Mouse (Mus musculus) neural tube, embryonic 15.5 days (tissue): ENCODE results near the gene Crybg1. TPM values are rescaled to one million over a fixed set of nuclear protein-coding genes. Genes with fewer than 3 reads are reported as not detected.
"Not testable (repeated sequence)": the region's sequence is repeated elsewhere in the genome, so short reads cannot be mapped to it uniquely, and the experiment has no call there.

ENCODE experiments used
- ATAC-seq: fragments of 200-750 bp; cut with Nextera tagmentation; 2 replicates; pipeline ENCODE4 v1.8.0; 2017; ENCODE audit warnings: mild to moderate bottlenecking, moderate TSS enrichment, moderate library complexity; ENCODE audit not compliant: low FRiP score
- H3K27ac ChIP-seq: fragments of 300-500 bp; sonication (generic); replicated peaks from 2 replicates; pipeline ENCODE4 v1.5.1; 2015; ENCODE audit warnings: mild to moderate bottlenecking, inconsistent platforms
- H3K27me3 ChIP-seq: fragments of 300-500 bp; sonication (generic); replicated peaks from 2 replicates; pipeline ENCODE4 v1.6.1; 2015; ENCODE audit warnings: inconsistent platforms
- H3K36me3 ChIP-seq: fragments of 300-500 bp; sonication (generic); 2 replicates; pipeline ENCODE4 v1.6.1; 2015; ENCODE audit warnings: inconsistent platforms
- H3K4me1 ChIP-seq: fragments of 300-500 bp; sonication (generic); 2 replicates; pipeline ENCODE4 v1.6.1; 2015; ENCODE audit warnings: inconsistent platforms
- H3K4me2 ChIP-seq: fragments of 300-500 bp; sonication (generic); 2 replicates; pipeline ENCODE4 v1.6.1; 2015; ENCODE audit warnings: inconsistent platforms, mild to moderate bottlenecking, moderate library complexity
- H3K4me3 ChIP-seq: fragments of 300-500 bp; sonication (generic); replicated peaks from 2 replicates; pipeline ENCODE4 v1.5.1; 2015; ENCODE audit warnings: mild to moderate bottlenecking, inconsistent platforms
- H3K9ac ChIP-seq: fragments of 300-500 bp; sonication (generic); replicated peaks from 2 replicates; pipeline ENCODE4 v1.6.1; 2015; ENCODE audit warnings: mild to moderate bottlenecking, inconsistent platforms
- H3K9me3 ChIP-seq: fragments of 300-500 bp; sonication (generic); replicated peaks from 2 replicates; pipeline ENCODE4 v1.6.1; 2016; ENCODE audit warnings: inconsistent platforms
- WGBS: fragments of 180-500 bp; shearing (Covaris S2); methylation state at CpG from one replicate; pipeline ENCODE4 v1.1.7; 2015; ENCODE audit warnings: mixed read lengths; 5-methylcytosine and 5-hydroxymethylcytosine counted together
- polyA plus RNA-seq: library from polyadenylated mRNA; unstranded; fragments of >200 nt; fragmentation: Nextera tagmentation; extraction: Ambion mirVana; gene quantifications from 2 replicates; pipeline ENCODE4 v1.2.1, GENCODE M21; 2015

Gene Crybg1
- polyA plus RNA-seq, 1 experiment from 2014 or later: 0.12 TPM

- Histone ChIP-seq H3K4me3 (no peak overlapping the region), H3K9ac (no peak overlapping the region), H3K36me3 (peaks cover 14% of the 10 kb centered on the region; the same call in 1 of the 2 replicates), H3K9me3 (no peaks in the 10 kb centered on the region), H3K27ac (no peak overlapping the region), H3K4me2 (no peak overlapping the region), H3K4me1 (no peaks in the 10 kb centered on the region), H3K27me3 (no peaks in the 10 kb centered on the region)
- WGBS: 84% methylated on average over 8 of the region's 8 CpGs
- ATAC-seq: no peak
These were observed 220.9 kb downstream of the Crybg1 start for GRCm38 (mm10) chr10:43927736-43928135.

DNA sequence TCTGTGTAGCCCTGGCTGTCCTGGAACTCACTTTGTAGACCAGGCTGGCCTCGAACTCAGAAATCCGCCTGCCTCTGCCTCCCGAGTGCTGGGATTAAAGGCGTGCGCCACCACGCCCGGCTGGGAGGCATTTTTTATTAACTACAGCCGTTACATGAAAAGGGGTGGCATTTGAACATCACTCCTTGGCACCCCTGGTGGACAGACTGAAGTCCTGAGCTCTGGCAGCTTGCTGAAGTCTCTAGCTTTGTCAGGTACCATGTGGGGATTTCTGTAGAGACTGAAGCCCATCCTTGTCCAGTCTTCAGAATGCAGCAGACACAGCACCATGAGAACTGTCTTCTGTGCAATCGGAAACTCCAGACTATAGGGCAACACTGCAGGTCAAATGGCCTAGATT is 222.9 kb downstream of the Crybg1 start:
- H3K4me1 ChIP-seq, H3K9ac ChIP-seq, H3K27me3 ChIP-seq, H3K4me3 ChIP-seq, H3K4me2 ChIP-seq, ATAC-seq, H3K27ac ChIP-seq, H3K36me3 ChIP-seq, H3K9me3 ChIP-seq: not testable (repeated sequence)
- 89% methylated on average over 9 of the region's 9 CpGs for WGBS

DNA sequence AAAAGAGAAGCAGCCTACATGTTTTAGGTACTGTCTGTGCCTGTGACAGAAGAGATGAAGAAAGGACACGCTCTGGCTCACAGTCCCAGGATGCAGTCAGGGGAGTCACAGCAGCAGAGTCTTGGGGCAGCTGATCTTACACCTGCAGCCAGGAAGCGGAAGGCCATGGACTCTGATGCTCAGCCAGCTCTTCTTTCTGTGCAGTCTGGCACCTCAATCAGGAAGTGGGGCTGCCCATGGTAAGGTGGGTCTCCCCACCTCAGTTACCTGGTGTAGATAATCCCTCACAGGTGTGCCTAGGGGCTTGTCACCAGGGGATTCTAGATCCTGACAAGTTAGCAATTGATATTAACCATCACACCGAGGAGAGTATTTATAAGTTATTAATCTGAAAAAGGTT is 225.6 kb downstream of the Crybg1 start:
- no peak overlapping the region for H3K27ac ChIP-seq
- no peaks in the 10 kb centered on the region for H3K9me3 ChIP-seq
- no peak overlapping the region for H3K4me2 ChIP-seq
- no peak for ATAC-seq
- 97% methylated on average over 3 of the region's 3 CpGs for WGBS
- H3K36me3 ChIP-seq: peaks cover 2% of the 10 kb centered on the region; the same call in 1 of the 2 replicates
- no peak overlapping the region for H3K9ac ChIP-seq
- H3K4me1 ChIP-seq: no peaks in the 10 kb centered on the region
- H3K4me3 ChIP-seq: no peak overlapping the region
- H3K27me3 ChIP-seq: no peaks in the 10 kb centered on the region

- ATAC-seq: peak; percentile 63; the same call in 1 of the 2 replicates
- H3K4me1 ChIP-seq: no peaks in the 10 kb centered on the region
- H3K9me3 ChIP-seq: no peaks in the 10 kb centered on the region
- H3K27ac ChIP-seq: no peak overlapping the region
- no peaks in the 10 kb centered on the region for H3K36me3 ChIP-seq
- no peak overlapping the region for H3K4me3 ChIP-seq
- H3K27me3 ChIP-seq: no peaks in the 10 kb centered on the region
- no peak overlapping the region for H3K4me2 ChIP-seq
- H3K9ac ChIP-seq: no peak overlapping the region
- whole genome bisulfite sequencing: 46% methylated on average over 17 of the region's 17 CpGs
These were observed 229.7 kb downstream of the Crybg1 start for GRCm38 (mm10) chr10:43918696-43919608.

GRCm38 (mm10) chr10:43916737-43917136 is 231.9 kb downstream of the Crybg1 start:
- Histone ChIP-seq H3K9ac (no peak overlapping the region), H3K4me3 (no peak overlapping the region), H3K36me3 (no peaks in the 10 kb centered on the region), H3K27me3 (no peaks in the 10 kb centered on the region), H3K9me3 (no peaks in the 10 kb centered on the region), H3K27ac (no peak overlapping the region), H3K4me2 (no peak overlapping the region), H3K4me1 (no peaks in the 10 kb centered on the region)
- WGBS: 83% methylated on average over 2 of the region's 2 CpGs
- ATAC-seq: no peak

DNA sequence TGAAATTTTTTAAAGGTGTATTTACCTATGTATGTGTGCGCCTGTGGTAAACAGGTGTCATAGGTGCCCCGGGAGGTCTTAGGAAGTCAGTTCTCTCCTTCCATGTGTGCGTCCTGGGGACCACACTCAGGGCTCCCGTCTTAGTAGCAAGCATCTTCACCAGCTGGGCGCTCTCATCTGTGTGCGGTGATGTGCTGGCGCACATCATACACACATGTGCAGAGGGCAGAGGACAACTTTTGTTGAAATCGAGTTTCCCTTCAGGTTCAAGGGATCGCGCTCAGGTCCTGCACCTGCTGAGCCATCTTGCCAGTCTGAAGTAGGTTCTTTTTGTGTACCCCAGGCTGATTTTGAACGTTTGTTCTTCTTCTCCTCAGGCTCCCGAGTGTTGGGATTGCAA is 232.5 kb downstream of the Crybg1 start:
- H3K27ac ChIP-seq: no peak overlapping the region
- ATAC-seq: no peak
- H3K4me2 ChIP-seq: no peak overlapping the region
- no peaks in the 10 kb centered on the region for H3K36me3 ChIP-seq
- no peak overlapping the region for H3K9ac ChIP-seq
- WGBS: 84% methylated on average over 12 of the region's 12 CpGs
- no peaks in the 10 kb centered on the region for H3K27me3 ChIP-seq
- no peak overlapping the region for H3K4me3 ChIP-seq
- H3K4me1 ChIP-seq: no peaks in the 10 kb centered on the region
- no peaks in the 10 kb centered on the region for H3K9me3 ChIP-seq

GRCm38 (mm10) chr10:43912236-43912635 is 236.4 kb downstream of the Crybg1 start:
- Histone ChIP-seq H3K27me3 (no peaks in the 10 kb centered on the region), H3K4me2 (no peak overlapping the region), H3K4me1 (no peaks in the 10 kb centered on the region), H3K9ac (no peak overlapping the region), H3K9me3 (no peaks in the 10 kb centered on the region), H3K4me3 (no peak overlapping the region), H3K27ac (no peak overlapping the region), H3K36me3 (no peaks in the 10 kb centered on the region)
- WGBS: 87% methylated on average over 3 of the region's 3 CpGs
- no peak for ATAC-seq

- Histone ChIP-seq H3K27ac (no peak overlapping the region), H3K4me1 (no peaks in the 10 kb centered on the region), H3K4me2 (no peak overlapping the region), H3K9ac (no peak overlapping the region), H3K9me3 (no peaks in the 10 kb centered on the region), H3K4me3 (no peak overlapping the region), H3K36me3 (no peaks in the 10 kb centered on the region), H3K27me3 (no peaks in the 10 kb centered on the region)
- 95% methylated on average over 8 of the region's 8 CpGs for WGBS
- no peak for ATAC-seq
These were observed 237.8 kb downstream of the Crybg1 start for GRCm38 (mm10) chr10:43910873-43911142.

DNA sequence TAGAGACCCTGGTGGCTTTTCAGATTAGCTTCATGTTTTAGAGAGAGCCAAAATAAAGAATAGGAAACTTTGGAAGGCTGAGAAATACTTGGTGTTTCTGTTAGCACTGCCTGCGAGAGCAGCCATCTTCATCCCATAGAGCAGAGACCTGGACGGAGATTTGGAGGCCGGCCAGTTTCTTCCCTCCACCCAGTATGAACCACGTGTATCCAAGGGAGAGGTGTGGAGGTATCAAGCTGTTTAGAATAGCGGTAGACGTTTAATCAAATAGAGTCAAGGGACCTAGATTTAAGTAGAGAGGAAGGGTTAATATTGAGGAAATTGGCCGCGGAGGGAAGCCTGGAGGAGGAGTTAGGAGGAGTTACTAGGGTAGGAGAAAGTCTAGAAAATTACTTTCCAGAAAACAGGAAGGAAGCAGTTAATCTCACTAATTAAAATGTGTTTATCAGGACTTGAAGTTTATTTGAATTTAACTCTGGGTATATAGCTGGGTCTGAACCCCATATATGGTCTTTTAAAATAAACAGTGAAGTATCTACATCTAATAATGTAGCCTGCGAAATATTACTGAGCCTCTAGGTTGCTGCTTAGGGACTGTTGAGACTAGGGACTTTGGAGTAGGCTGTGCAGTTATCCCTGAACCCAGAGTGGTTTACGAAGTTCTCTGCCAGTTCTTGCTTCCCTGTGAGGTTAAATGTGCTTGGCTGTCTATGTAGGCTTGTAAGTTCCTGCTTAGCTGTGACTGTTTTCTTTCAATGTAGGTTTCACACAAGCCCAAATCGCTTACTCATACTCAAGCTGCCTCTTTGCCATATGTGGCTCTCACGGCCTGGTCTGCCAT is 238.4 kb downstream of the Crybg1 start:
- H3K27me3 ChIP-seq: no peaks in the 10 kb centered on the region
- H3K4me1 ChIP-seq: no peaks in the 10 kb centered on the region
- no peak overlapping the region for H3K27ac ChIP-seq
- H3K4me2 ChIP-seq: no peak overlapping the region
- ATAC-seq: no peak
- H3K36me3 ChIP-seq: no peaks in the 10 kb centered on the region
- no peak overlapping the region for H3K9ac ChIP-seq
- no peaks in the 10 kb centered on the region for H3K9me3 ChIP-seq
- H3K4me3 ChIP-seq: no peak overlapping the region
- 88% methylated on average over 12 of the region's 12 CpGs for WGBS

DNA sequence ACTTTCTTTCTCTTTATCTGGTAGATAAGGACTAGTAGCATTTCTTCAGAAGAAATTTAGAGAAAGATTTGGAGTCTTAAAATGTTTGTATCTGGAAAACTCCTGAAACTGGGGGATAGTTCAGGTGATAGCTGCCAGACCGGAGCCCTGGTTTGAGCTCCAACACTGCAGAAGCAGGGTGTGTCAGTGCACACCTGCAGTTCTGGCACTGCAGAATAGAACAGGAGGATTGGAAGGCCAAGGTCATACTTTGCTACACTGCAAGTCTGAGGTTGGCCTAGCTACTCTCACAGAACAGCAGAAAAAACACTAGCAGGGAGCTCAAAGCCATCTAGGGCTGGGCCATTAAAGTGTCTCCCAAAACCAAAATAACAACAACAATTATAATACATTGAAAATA is 244.1 kb downstream of the Crybg1 start:
- ATAC-seq: no peak
- WGBS: 97% methylated on average over 1 of the region's 1 CpGs

GRCm38 (mm10) chr10:43901578-43902194 is 247.0 kb downstream of the Crybg1 start, which contains the start of the genes Qrsl1 and Rtn4ip1:
TSS of gene Qrsl1 (minus strand) at chr10:43901745.
TSS of gene Rtn4ip1 (plus strand) at chr10:43901807.
- peaks cover 19% of the 10 kb centered on the region for H3K4me1 ChIP-seq
- H3K4me2 ChIP-seq: peak within 1 kb of the TSS; percentile 83
- H3K27ac ChIP-seq: peak within 1 kb of the TSS; percentile 85
- no peaks in the 10 kb centered on the region for H3K36me3 ChIP-seq
- under 1% methylated on average over 40 of the region's 40 CpGs for WGBS
- no peaks in the 10 kb centered on the region for H3K27me3 ChIP-seq
- H3K4me3 ChIP-seq: peak within 1 kb of the TSS; percentile 83
- H3K9ac ChIP-seq: peak within 1 kb of the TSS; percentile 74
- ATAC-seq: peak; percentile 99
- no peaks in the 10 kb centered on the region for H3K9me3 ChIP-seq

More for the DNA sequence above, 244.1 kb downstream of the Crybg1 start:
- Histone ChIP-seq H3K9ac (no peak overlapping the region), H3K4me3 (no peak overlapping the region), H3K4me1 (peaks cover 19% of the 10 kb centered on the region), H3K9me3 (no peaks in the 10 kb centered on the region), H3K27me3 (no peaks in the 10 kb centered on the region), H3K4me2 (no peak overlapping the region), H3K27ac (no peak overlapping the region), H3K36me3 (no peaks in the 10 kb centered on the region)
